Mouse (Mus musculus): ENCODE results near the gene Kat7.

The Kat7 gene

DNA sequence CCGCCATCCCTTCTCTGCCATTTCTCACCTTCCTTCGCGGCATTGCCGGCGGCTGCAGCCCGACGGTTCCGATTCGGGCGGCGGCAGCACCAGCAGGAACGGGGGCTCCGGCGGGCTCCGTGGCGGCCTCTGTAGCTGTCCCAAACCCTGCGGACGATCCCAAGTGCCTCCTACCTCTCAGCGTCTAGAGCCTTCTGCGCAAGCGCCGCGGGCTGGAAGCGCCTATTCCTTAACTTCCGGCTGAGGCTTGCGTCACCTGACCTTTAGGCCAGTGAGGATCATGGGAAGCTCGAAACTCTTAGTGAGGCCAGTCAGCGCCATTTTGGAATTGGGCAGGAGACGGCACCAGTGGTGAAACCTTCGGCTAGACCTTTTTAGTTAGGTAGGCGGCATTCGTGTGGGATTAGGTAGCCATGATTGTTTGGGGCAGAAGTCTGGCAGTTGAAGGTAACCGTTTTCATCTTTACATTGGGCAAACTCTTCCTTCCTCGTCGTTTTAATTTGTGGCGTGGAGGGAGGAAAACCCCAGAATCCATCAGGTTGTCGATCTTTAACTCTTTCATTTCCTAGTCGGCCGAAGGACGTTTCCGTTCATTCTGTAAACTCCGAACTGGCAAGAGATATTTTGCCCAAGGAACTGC is at the start of gene Kat7:
Gene Kat7 (minus strand): TSS at position 240 of the 641 bp plus-strand sequence.
- peak; percentile 98 to 99 for DNase-seq

DNA sequence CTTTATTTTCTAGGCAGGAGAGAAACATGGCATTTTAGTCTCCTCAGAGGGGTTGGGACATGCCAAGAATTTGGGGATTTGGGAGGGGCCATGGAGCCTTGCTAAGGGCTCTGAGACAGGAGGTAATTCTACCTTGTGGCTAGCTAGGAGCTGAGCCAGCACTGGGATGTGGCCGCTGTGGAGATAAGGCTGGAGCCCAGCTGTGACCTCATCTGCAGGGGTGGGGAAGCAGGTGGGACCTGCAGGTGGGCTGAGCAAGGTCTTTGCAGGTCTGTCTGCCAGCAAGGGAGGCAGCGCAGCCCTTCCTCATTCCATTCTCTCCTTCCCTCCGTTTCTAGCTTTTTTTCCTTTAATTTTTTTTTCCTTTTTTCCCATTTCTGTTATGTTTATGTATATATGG is 48.2 kb upstream of the Kat7 start:
- DNase-seq, result no peak

DNA sequence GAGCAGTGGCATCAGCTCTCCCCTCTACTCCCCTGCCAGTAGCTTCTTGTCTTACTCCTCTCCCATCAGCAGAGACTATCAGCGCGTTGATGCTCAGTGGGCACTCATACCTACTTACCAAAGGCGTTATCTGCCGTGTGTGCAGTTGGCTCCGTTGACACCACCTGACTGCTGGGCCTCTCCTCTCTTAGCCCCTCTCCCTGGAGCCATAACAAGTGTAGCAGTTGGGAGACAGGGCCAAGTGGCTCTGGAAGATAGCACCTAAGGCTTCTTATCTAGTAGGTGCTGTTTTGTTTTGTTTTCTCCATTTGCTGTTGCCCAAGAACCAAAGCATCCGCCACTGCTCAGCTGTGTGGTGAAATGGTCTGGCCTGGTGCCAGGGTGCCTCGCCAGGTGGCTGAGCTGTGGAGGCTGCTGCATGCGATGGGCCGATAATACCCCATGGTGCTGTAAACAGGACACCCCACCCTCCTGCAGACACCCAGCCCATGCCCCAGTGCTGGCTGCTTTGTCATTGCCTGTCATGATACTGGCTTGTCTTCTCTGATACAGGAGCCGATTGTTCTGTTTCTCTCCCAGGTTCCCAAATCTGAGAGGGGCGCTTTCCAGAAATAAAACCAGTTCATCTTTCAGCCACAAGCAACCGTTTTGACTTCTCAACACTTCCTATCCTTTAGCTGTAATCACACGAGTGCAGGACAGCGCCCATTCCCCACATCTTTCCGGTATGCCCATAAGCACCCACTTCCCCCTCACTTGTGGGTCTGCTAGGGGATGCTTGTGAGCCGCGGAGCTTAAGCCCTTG is 46.6 kb upstream of the Kat7 start:
- peak; percentile 52 to 72 for DNase-seq

DNA sequence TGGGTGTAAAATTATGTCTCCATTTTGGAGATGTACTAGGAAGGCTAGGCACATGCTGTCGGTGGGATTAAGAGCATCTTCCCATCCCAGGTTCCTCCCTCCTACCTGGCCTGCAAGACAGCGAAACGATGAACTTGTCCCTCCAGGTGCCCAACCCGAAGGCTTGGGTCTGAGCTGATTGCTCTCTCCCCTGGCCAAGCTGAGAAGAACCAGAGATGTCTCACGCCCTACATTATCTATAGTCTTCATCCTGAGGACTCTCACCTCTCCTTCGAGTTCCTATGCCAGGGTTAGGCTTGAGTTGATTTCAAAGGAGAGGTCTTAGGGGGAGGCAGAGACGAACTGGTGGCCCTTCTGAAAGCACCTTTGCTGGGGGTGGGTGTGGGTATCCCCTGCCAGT is 46.0 kb upstream of the Kat7 start:
- no peak for DNase-seq

DNA sequence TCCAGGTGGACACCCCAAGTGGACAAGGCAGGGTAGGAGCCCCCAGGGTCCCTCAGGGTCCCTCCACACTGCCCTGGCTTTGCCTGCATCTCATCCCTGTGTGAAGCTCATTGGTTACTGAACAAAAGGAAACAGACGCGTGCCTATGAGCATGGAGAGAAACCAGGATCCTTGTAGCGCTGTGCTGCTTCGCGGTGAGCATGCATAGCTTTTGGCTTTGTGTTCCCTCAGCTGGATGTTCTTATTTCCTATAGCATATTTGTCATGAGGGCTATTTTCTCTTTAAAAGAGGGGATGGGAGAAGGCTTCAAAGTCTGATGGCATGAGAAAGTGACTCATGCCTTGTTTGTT is 45.6 kb upstream of the Kat7 start:
- no peak for DNase-seq

DNA sequence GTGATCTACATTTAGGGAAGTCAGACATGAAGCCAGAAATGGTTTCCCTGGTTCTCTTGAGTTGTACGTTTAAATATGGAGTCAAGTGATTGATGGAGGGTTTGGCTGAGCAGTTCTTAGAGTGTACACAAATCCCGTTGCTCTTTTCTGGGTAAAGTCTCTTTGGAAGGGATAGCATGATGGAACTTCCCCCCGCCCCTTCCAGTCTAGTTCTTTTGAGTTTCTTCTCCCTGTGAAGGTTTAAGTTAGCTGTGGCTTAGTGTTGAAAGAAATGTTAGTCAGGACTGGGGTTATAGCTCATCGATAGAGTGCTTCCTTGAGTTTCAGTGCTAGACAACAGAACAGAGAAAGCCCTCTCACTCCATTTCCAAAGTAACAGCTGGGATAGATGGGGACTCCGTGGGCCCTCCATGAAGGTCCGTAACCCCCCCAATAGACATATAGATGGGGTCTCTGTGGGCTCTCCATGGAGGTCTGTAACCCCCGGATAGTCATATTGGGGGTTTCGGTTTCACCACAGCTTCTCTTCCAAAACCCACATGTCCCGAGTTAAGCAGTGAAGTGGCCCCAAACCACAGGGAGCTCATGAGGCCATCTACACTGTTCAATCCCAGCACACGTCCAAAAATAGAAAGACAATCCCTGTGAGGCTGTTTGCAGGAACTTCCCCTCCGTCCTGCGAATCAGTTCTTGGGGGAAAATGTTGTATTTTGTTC is 45.1 kb upstream of the Kat7 start:
- DNase-seq, result no peak

DNA sequence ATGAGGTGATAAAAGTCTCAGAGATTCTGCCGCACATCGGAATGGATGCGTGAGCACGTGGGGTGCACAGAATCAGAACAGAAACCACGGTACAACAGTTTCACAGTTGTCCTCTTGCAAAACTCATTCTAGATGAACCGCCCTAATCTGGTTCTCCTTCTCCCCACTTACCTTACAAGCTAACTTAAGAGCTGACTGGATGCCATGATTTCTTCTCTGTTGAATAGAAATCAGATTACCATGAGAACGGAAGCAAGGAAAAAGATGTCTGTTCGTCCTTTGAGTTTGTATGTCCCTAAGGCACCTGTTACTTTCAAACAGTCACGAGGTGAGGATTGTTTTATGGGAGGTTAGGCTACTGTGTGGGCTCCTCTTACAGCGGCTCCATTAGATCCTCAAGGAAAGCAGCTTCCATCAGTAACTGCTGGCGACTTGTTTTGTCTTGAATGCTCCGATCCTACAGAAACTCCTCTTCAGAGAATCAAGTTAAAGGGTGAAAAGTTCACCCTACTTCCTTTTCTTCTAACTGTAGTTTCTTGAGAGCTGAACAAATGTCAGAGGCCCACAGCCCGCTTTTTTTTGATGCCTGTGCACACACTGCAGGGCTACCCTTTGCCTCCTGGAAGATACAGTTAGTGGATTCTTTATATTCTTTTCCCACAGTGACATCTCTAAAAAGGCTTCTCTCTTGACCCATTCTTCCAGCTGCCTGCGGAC is 44.3 kb upstream of the Kat7 start:
- DNase-seq, result no peak

DNA sequence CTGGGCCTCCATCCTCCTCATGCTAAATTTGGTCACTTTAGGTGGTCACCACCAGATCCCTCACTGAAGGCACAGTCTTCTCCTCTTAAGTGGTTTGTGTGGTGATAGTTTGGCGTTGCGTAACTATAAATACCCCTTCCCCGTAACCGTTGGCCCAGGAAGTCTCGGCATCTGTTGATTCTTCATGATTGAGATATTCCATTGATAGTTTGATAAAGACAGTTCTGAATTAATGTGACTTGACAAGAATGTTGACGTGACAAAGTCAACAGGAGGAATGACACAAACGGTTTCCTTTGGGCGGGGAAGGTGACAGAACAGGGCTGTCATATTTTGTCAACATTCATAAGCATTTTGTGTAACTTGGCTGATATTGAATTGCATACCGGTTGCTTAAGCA is 43.2 kb upstream of the Kat7 start:
- no peak for DNase-seq

DNA sequence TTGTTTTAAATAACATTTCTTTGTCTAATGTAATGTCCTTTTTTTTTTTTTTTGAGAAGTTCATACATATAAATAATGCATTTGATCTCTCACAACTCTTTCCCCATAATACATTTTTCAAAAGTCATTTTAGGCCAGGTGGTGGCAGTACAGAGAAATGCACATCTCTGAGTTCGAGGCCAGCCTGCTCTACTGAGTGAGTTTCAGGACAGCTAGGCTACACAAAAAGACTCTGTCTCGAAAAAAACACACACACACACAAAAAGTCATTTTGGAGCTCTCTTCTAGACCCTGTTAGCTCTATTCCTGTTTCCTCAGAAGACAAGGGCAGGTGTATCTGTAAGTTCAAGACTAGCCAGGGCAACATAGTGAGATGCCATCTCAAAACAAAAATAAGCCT is 42.6 kb upstream of the Kat7 start:
- DNase-seq, result no peak

DNA sequence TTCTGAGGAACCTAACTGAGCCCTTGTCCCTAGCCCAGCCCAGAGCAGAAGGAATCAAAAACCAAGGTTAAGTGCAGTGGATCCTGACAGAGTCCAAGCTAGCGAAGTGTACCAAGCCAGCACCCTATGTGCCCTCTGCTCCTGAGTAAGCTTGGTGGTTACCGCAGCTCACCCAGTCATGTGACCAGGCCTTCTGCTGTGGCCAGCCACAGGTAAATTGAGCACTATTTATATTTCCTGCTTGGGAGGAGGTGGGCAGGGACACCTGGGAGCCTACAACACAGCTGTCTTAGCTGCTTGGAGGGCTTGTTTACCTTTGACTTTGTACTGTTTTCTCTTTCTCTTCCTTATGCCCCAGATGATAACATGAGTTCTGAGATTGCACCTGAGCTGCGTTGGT is 40.9 kb upstream of the Kat7 start:
- peak; percentile 55 to 88 for DNase-seq

DNA sequence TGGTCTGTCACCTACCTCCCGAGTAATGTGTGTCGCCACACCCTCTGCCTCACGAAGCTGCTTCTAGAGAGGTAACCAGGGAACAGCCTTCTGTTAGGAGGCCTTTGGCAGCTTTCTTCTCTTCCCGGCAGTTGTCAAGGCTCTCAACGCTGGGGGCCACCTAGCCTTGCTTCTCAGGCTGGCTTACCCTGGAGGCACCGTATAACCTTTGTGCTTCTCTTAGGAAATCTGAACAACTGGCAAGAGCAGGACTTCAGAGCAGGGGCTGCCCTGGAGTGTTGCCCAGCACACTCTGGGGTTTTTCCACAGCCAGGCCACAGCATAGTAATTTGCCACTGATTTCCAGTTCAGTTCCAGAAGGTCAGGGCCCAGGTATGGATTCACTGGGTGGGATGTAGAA is 40.2 kb upstream of the Kat7 start:
- DNase-seq, result peak; percentile 73 to 87

DNA sequence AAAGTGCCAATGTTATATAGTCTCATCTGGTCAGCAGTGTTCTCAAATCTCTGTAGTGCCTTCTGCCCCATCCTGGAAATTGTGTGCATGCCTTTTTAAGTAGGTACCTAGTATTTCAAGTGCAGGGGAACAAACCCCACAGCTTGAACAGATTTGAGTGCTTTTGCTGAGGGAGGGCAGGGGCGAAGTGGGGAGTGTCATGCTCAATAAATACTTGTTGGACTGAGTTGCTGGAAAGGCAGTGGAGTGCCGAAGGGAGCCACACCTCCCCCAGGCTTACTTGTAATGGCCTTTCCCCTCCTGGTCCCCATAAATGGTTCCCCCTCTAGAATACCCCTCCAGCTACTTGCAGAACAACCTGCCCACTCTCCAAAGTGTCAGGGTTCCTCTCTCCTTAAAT is 34.1 kb upstream of the Kat7 start:
- DNase-seq, result no peak

DNA sequence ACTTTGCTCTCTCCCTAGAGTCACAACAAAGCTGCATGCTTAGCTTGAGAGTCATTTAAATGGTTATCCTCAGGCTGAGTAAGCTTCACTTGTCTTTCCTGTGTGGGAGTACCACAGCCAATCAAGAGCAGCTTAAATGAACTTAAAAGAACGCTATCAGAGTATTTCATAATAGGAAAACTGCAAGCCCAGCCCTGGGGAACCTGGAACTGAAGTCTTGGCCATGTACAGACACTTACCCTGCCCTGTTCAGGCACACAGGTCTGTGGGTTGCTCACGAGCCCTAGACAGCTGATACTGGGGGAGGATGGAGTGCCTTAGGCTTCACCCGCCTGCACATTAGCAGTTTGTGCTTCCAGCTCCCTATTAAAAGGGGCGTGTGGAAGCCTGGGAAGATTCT is 33.1 kb upstream of the Kat7 start:
- DNase-seq, result no peak

DNA sequence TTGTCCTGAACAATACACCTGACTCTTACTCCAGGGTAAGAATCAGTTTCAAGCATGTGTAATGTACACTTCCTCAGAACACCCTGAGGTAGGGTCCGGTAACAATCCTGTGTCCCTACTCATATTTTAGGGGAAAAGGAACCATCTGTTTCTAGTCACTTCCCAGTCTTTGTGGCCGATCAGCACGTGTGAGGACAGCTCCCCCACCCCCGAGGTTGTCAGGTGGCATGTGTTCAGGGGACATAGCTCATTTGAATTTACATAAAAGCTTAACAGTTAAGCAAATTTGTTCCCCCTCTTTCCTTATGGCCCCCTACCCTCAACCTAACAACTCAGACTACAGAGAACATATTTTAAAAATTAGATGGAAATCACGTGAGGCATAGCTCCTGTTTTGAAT is 30.6 kb upstream of the Kat7 start:
- no peak for DNase-seq

DNA sequence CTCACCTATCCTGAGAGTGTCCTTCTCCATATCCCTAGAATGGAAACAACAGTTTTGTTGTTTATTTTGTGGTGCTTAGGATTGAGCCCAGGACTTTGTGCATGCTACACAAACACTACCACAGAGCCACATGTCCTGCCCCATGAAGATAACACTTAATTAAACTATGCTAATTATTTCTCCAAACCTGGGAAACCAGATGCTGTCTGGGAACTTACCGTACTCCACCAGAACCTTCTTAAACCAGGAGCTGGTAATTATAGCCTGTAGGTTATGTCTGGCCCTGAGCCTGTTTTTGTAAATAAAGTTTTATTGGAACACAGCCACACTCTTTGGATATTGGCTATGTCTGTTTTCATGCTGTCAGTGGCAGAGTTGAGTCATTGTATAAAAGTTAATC is 30.2 kb upstream of the Kat7 start:
- no peak for DNase-seq

DNA sequence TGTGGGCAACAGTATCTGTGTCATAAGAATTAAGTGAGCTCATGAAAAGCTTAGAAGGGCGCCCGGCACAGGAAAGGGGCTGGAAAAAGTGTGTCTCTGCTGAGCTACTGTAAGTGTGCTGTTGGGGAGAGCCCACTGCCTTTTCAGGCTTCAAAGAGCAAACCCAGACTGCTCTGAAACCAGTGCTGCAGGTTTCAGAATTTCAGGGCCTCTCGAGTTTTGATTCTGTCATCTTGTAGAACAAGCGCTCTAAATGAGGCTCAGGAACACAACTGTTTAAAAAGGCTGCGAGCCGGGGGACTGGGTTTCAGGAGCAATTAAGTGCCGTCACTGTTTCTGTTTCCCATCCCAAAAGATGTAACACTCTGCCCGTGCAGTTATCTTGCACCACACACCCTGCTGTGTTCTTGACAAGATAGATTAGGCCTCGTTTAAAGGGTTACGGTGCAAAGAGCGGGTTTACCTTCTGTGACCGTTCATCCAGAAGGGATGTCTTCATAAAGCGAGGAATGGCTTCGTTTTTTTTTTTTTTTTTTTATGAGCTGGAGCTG is 29.5 kb upstream of the Kat7 start:
- DNase-seq, result no peak

DNA sequence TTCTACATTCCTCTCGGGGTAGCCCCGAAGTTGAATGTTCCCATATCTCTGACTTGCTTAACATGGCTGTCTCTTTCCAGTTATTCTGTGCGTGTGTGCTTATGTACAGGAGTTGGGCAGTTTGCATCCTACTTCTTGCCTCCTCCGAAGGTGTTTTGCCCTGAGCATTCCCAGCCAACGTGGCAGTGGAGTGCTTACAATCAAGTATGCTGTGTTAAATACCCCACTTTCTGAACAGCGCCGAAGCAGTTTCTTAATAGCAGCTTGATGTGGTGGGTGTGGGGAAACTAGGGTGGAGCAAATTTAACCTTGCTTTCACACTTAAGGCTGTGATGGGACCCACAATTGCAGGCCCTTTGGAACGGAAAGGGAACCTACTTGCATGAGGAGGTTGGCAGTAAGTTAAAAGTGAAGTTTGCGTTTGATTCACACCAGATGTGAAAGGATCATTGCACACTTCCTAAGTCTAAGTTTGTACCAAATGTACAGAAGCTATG is 27.8 kb upstream of the Kat7 start:
- DNase-seq, result no peak

DNA sequence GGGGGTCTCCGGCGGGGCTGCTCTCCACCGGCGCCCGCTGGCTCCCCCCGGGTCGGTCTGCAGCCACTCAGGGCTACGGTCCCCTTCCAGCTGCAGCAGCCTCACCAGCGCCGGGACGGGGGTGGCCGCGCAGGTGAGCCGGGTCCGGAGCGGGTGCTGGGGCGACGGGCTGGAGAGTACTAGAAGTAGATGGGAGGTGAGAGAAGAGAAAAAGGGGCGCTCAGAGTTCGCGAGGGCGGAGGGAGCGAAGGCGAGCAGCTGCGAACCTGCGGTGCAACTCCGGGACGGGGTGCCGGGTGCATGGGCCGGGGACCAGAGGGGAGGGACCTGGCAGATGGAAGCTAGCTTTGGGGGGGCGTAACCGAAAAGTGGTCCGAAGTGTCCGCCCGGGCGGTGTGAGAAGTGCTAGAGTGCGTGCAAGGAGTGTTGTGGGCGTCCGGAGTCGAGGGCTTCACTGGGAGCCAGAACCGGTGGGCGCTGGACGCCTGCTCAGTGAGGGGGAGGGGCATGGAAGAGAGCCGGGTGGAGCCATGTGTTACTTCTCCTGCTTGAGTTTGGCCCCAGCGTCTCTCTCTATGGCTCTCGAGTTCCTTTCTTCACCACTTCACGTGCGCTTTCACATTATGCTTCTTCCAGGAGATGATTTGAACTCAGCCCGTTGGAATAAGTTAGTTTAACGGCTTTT is 27.2 kb upstream of the Kat7 start:
- DNase-seq, result peak; percentile 67 to 80

DNA sequence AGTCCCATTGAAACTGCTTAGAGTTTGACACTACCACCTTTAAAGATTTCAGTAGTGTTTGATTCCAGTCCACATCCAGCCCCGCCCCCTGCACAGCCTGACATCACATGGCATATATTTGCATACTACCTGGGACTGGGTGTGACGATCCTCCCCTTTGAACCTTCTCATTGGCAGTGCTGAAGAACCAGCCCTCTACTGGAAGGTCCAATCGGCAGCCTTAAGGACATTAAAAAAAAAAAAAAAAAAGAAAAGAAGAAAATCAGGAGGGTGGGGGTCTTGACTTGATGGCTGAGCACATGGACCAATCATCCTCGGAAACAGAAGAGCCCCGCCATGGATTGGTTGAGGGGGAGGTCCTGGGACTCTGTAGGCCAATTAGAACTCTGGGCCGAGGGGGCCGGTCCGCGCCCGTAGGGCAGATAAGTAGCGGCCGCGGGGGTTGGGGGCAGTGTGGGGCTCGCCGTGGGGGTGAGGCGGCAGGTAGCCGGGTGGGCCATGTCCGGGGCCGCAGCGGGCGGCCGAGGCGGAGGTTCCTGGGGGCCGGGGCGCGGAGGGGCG is 26.6 kb upstream of the Kat7 start, which contains the start of gene Fam117a:
Gene Fam117a (plus strand): TSS at position 451 of the 561 bp plus-strand sequence.
- peak; percentile 92 to 97 for DNase-seq

DNA sequence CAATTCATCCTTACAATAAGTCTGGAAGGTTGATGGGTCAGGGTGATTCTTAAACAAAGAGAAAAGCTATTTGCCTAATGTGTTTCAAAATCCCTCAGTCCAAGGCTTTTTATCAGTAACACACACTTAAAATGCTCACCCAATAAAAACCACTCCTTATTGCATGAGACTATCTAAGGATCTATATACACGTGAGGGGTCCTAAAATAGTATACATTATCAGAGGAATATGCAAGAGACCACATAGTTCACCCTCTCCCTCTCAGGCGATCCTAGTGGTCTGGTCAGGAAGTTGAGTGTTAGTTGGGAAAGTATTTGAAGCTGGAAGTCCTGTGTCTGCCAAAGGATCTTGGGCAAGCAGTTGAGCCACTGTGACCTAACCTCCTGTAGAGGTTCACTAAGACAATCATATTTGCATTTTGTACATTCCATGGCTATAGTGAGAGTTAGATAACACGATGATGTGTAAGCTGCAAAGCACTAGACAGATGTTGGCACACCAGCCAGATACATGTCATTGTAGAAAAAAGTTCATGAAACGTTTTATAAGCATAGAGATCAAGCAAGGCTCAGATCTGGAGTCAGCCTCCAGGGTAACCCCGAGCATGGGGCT is 24.5 kb upstream of the Kat7 start:
- no peak for DNase-seq

DNA sequence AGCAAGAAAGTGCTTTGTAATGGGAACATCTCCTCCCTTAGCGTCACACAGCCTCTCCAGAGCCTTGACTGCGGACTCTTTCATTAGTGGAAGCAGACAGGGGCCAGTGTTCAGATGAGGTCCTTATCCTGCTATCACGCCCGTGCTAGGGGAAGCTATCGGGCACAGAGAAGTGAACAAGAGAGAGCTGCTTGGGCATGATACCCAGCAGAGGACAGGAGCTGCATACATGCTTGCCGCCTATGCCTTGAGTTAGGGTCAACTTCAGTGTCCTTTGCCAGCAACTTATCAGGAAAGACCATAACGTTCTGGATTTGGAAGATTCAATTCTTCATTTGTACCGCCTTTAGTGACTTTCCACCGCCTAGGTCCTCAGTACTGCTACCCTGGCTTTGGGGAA is 23.8 kb upstream of the Kat7 start:
- DNase-seq, result no peak

Data from kidney, postnatal 25 days (tissue).